Mouse (Mus musculus) gastrocnemius, postnatal 10 days (tissue): ENCODE results near the gene Cfd. TPM values are rescaled to one million over a fixed set of nuclear protein-coding genes. Genes with fewer than 3 reads are reported as not detected.

Experiments used
- DNase-seq: peaks from one replicate; pipeline ENCODE4 v3.0.0; 2021; ENCODE audit warnings: mixed read lengths
- total RNA-seq, 2 experiments: library from RNA; stranded (reverse); gene quantifications; 2 replicates each; pipeline ENCODE4 v1.2.3; 2021

The Cfd gene
- total RNA-seq, 2 experiments from 2014 or later: 21.5 to 22.8 TPM

DNA sequence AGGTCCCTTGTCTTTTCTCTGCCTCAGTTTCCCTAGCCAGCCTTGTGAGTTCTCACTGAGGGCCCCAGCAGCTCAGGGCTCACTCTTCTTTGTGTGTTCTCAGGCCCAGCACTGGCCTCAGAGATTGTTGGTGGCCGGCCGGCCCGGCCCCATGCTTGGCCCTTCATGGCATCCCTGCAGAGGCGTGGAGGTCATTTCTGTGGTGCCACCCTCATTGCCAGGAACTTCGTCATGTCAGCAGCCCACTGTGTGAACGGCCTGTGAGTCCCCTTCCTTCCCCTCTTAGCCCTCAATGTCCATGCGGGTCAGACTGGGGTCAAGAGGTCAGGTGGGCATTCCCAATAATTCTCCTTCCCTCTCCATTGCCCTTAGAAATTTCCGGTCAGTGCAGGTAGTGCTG, 4.0 kb upstream of the Cfd start:
- no peak for DNase-seq

DNA sequence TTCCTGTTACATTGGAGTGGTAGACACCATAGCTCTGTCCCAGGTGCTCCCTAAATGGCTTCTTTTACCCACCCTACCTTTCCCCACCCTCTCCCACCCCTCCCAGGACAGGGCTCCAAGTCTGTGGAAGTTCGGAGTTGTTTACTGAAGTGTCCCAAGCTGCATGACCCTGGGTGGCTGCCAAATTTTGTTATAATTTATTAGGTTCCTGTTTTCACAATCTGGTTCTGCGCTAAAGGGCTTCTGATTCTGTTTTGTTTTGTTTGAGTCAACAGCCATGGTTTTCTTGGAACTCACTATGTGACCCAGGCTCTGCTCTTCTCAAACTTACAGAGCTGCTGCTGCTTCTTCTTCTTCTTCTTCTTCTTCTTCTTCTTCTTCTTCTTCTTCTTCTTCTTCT, 1.3 kb upstream of the Cfd start:
- DNase-seq: no peak

DNA sequence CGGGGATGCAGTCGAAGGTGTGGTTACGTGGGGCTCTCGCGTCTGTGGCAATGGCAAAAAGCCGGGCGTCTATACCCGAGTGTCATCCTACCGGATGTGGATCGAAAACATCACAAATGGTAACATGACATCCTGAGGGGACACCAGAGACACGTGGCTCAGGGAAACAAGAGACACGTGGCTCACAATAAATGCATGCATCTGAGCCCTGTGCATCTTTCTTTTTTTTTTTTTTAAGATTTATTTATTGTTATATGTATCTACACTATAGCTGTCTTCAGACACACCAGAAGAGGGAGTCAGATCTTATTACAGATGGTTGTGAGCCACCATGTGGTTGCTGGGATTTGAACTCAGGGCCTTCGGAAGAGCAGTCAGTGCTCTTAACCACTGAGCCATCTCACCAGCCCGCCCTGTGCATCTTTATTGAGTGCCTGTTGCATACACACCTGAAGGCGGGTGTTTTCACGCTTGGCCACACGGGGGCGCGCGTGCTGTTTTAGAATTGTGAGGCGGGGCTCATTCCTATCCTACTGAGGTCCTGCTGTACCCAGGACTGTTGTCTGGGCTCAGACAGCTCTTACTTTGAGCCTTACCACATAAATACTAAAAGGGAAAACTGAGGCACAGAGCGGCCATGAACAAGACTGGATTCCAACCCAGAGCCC, 1.9 kb downstream of the Cfd start:
- peak; percentile 83 for DNase-seq

DNA sequence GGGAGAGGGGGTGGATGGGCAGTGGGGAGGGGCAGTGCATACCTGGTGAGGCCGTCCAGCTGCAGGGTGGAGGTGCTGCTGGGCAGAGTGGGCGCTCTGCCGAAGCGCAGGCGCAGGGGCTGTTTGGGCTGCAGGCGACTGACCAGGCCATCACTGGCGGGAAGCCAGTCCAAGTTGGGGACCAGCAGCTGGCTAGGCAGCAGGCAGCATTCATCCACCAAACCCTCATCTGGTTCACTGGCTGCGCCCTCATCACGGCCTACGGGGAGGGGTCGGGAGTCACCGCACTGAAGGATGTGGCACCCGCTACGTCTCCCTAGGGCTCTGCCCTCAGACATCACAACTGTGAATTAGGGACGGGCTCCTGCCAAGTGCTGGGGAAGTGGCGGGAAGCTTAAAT, 5.7 kb downstream of the Cfd start:
- no peak for DNase-seq

DNA sequence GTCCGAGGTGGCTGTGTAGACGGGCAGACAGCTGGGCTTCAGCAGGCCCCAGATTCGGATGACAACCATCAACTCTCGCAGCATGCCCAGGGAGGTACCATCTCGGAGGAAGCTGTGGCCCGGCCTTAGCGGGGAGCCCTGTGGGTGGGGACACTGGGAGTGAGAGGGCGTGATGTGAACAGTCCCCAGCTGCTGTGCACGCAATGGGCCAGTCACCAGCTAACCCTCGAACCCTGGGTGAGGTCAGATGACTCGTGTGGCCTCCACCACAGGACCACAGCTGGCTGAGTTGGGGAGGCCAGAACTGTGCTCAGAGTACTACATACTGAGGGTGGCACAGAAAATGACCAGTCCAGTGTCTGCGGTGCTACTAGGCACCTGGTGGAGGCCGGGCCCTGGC, 6.2 kb downstream of the Cfd start:
- no peak for DNase-seq

DNA sequence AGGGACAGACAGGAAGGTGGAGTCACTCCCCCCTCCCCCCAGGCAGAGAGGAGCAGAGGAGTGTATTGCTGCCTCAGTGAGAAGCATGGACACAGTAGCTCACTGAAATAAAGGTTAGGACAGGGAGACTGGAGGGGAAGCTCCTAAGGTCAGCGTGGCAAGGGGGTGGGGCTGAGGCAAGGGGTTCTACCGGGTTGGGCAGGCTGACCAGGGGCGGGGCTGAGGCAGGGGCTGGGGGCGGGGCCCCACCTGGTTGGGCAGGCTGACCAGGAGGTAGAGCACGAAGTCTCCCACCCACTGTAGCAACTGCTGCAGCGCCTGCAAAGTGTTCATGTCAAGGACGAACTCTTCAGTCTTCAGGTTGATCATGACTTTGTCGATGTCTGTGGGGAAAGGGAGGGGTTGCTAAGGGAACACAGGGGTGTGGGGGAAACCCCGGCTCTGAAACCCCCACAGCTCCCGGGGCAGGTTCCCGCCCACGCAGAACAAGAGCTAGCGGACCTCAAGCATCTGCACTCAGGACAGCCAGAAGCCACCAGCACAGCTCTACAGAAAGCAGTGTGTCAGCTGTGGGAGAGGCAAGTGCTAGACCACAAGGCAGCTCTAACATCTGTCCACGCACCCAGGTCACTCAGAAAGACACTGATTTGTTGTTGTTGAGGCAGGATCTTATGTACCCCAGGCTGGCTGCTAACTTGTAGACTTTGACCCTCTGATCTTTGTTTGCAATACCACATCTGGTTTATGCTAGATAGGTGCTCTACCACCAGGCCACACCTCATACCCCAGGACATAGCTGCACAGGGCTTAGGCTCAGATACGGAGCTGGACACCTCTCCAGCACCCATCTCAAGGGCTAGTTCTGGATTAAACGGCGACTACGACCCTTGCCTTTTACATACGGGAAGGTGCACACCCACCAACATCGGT, 6.9 kb downstream of the Cfd start:
- DNase-seq: no peak

DNA sequence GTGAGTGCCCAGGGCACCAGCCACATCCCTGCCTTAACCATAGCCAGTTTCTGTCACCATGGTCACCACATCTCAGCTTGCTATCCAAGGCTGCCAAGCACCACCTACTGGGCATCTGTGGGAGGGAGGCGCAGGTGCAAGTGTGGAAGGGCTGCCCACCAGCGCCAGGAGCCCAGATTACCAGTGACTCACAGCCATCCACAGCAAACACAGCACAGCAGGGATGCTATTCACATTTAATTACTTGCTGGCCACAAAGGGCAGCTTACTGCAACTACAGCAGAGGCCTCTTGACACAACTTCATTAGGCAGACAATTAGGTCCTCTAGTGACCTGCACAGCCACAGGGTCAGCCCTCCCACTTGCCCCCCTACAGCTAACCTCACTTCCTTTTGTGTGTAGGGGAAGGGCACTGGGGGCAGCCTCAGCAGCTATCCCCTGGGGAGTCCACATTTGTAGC, 10.3 kb downstream of the Cfd start:
- no peak for DNase-seq

DNA sequence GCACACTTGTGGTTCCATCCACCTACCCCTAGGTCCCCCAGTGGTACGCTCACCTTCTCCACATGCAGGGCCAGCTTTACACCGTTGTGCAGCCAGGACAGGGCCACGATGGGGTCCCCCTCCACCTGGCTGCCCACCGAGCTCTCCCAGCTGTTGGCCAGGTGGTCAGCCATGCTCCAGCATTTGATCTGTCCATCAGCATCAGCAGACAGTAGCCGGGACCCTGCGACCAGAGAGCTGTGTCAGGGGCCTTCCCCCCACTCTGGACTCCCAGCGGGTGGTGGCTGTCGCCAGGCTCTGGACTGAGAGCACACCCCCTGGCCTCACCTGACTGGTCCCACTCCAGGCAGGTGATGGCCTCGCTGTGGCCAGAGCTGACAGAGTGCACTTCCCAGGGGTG, 16.1 kb downstream of the Cfd start:
- DNase-seq: no peak

DNA sequence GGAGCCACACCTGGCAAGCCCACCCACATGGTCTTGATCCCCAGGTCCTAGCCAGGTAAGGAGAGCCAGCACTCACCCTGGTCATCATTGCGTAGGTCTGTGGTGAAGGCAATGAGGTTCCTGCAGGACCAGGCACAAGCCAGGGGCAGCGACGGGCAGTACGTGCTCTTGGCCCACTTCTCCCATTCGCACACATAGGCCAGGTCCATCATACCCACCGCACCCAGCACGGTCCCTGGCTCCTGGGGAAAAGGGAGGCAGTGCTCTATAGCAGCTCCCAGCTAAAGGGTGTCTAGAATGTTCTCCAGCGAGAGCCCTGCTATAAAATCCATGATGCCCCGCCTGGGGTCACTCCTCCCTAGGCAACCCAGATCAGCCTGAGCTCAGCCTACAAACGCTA, 16.8 kb downstream of the Cfd start:
- no peak for DNase-seq

DNA sequence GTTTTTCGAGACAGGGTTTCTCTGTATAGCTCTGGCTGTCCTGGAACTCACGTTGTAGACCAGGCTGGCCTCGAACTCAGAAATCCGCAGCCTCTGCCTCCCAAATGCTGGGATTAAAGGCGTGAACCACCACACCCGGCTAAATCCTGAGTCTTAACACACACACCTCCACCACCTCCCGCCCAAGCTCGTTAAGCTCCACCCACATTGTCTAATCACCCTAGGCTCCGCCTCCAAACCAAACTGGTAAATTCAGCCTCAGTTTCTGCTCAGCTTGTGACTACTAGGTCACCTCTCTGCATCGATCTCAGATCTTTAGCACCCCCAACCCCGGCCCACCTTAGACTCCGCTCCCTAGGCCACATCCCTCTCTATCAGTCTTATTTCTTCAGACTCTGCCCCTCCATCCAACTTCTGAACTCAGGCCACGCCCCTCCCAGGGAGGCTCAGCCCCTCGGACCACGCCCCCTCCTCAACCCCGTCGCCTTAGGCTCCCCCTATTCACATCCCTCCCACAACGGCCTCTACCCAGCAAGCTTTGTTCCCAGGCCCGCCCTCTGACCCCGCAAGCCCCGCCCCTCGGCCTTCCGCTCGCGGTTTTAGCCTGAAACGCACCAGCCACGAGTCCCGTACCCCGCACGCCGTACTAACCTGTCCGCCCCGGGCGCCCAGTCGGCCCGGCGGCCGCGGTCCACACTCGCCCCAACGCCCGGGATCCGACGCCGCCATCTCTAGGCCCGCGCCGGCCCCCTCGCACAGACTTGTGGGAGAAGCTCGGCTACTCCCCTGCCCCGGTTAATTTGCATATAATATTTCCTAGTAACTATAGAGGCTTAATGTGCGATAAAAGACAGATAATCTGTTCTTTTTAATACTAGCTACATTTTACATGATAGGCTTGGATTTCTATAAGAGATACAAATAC, 17.8 kb downstream of the Cfd start, which contains the start of gene Med16:
Gene Med16, minus strand, starts transcription at position 757 of the 925 bp plus-strand sequence.
- DNase-seq: peak; percentile 94

DNA sequence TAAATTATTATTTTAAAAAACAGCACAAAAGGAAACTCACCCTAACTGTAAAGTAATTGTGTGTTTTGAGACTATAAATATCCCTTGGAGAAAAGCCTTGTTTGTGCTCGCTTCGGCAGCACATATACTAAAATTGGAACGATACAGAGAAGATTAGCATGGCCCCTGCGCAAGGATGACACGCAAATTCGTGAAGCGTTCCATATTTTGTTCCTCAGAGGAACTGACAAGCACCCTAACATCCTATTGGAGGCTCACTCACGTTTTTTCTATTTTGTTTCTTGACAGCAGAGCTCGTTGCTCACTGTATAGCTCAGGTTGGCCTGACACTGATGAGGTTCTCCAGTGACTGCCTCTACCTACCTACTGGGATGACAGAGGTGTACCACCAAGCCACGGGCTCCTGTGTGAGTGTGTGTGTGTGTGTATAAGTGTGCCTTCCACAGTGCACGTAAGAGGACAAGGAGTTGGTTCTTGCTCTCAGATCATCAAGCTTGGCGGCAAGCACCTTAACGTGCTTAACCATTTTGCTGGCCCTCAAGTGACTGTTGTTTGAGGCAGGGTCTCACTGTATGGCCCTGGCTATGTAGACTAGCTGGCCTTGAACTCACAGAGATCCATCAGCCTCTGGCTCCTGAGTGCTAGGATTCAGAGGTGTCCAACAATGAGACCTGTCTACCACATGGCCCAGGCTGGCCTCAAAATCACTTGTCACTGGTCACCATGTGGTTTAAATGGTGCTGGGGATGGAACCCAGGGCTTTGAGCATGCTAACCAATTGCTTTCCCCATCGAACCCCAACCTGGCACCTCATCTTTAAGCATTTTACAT, 18.7 kb downstream of the Cfd start:
- no peak for DNase-seq

DNA sequence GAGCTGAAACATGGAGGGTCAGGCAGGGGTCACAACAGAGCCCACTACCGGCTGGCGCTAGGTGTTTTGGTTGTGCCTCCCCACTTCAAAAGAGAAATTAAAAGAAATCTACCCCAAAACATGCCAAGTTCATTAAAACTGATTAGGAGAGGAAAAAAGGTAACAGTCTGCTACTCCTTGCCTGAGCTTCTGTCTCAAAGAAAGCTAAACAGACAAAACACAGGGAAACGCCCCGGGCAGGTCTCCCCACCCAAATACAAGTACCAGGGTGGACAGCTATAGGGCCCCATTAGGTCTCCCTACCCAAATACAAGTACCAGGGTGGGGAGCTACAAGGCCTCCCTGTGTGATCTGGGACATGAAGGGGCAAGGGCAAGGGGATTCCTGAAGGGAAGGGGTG, 19.9 kb downstream of the Cfd start, which contains the start of gene Gm26602:
Gene Gm26602, plus strand, starts transcription at position 301 of the 400 bp plus-strand sequence.
- DNase-seq: no peak

DNA sequence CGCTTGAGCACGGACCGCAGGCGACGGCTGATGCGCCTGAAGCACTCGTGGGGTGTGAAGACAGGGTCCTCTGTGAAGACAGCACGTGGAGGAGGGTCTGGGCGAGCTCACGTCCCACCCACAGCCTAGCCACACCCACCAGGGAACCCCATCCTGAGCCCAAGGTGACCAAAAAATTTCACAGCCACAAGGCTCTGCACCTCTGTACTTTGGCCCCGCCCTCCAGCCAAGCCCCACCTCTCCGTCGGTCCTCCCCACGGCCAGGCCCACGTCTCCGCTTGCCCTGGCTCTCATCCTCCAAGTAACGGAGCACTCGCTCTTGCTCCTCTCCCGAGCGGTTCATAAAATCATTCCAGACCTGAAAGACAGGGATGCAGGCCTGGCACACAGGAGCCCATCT, 21.8 kb downstream of the Cfd start:
- no peak for DNase-seq

DNA sequence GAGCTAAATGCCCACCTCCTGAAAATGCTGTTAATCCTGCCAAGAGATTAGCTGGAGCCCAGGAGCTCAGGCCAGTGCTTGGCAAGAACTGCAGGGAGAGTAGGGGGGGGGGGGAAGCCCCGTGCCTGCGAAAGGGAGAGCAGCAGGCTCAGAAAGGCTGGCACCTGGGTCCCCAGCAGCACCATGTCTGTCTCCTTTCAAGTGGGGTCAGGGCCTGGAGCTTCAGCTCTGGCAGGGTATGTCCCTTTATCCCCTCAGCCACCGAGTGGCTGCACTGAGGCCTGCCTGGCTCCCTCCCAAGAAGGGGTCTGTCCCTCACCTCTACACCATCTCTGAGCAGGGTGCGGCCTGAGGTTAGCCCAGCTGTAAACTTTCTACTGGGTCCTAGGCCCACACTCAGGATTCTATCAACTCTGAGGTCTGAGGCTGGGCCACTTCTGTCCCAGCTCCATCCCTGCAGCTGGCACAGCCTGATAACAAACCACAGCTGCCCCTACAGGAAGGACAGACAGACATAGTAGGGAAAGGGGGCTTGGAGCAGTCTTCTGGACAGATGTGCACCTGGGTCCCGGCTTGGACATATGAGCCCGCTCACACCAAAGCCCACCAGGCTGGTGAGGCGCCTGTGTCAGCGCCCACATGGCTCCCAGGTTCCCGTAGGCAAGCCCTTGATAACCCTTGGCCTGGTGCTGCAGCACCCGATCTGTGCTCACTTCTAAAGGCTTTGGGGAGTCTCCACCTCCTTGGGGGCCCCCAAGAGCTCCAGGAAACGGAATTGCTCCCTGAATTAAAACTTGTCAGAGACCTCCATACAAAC, 23.7 kb downstream of the Cfd start:
- no peak for DNase-seq

DNA sequence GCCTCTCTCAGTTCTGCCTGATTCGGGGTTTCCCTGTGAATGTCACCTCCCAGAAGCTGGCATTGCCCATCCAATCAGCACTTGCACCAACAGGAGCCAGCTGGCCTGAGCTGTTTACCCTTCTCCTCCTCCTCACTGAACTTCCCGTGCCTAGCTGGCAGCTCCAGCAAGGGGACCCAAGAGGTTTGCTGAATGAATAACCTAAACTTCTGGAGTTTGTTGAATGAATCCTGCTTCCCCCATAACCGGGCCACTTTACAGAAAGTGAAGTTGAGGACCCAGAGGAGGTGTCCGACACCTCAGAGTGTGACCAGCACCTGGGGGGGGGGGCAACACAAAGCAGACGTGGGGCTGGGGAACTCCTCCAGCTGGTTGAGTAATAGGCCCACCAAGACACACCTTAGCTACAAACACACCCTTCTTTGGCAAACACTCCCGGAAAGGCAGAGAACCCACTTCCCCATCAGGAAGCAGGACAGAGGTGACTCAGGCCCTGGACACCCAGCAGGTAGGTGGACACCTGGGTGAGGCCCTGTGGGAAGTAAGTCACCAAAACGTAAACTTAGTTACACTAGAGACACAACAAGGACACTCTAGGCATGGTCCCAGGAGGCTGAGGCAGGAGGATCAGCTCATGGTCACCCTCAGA, 24.4 kb downstream of the Cfd start:
- DNase-seq: no peak

DNA sequence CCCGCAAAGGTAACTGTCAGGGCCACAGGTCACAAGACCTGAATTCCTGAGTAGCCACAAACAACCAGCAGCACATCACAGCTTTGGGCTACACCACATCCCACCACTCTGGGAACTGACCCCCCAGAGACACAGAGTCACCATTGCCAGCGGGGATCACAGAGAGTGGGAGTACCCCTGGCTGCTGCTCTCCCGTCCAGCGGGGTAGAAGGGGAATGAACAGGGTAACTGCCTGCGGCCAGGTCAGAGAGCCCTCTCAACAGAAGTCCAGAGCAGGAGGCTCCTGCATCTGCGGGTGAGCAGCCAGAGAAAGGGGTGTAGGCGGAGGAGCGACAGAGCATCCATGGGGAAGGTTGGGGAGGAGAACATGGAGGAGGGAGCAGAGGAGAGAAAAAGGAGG, 25.4 kb downstream of the Cfd start:
- no peak for DNase-seq

DNA sequence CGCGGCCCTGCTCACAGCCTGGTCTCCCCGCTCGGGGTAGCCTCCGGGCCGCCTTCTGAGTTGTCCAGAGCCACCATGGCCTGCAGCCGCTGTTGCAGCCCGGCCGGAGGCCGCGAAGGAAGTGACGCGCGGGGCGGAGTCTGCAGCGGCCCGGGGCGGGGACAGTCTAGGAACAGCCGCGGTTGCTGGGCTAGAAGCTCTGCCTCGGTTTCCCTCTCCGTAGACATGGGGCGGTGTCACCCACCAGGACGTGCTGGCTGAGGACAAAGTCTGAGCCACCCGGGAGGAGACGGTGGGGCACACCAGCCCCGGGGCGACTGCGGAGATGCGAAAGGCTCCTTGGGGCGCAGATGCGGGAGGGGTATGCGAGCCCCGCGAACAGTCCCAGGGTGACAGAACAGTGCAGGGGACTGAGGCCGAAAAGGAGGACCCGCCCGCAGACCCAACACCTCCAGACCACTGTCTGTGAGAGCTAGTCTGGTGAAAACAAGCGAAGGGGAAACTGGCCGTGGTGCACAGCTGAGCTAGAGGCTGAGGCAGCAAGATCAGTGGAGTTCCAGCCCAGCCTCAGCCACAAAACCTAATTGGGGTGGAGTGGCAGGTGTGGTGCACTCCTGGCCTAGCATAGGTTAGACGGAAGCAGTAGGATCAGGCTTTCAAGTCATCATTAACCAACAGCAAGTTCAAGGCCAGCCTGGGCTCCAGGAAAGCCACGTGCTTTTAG, 26.3 kb downstream of the Cfd start, which contains the start of gene Kiss1r:
Gene Kiss1r, plus strand, starts transcription at position 164 of the 724 bp plus-strand sequence.
- DNase-seq: peak; percentile 91

DNA sequence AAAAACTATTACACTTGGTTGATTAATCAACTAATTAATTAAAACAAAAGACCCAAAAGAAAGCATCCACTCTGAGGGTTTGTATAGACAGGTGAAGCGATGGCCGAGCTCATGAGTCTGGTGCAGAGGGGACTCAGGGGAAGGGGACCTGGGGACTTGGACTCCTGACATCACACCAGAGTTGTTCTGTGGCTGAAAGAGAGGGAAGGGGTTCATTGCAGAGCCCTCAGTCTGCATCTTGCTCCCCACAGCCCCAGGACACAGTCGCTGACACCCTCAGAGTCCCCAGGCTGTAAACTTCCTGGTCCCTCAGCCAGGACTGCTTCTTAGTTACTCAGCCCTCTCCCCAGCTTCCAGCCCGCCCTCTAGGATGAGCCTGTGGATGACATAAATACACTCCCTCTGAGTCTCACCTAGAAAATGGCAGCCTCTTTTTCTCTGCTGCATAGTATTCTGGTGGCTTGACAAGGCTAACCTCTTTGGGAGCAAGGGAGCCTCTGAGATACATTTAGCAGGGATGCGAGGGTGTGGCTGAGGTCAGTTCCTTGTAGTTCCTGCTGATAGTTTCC, 27.0 kb downstream of the Cfd start:
- DNase-seq: no peak
